Mouse (Mus musculus) erythroid progenitor cell, adult 5-6 weeks (primary cell): ENCODE results near the gene Zmynd10. TPM values are rescaled to one million over a fixed set of nuclear protein-coding genes. Genes with fewer than 3 reads are reported as not detected.

ENCODE experiments used
- ATAC-seq: replicated peaks from 2 replicates; pipeline ENCODE4 v1.8.0; 2016; ENCODE audit warnings: moderate number of reproducible peaks, mild to moderate bottlenecking, moderate TSS enrichment, inconsistent platforms; ENCODE audit not compliant: poor library complexity, low FRiP score, severe bottlenecking
- total RNA-seq, 2 experiments: library from RNA; stranded (forward) in 1 of 2; stranded (reverse) in 1 of 2; fragments of 150-400 nt in 1 of 2; fragments of 186-747, 209-891 nt in 1 of 2; gene quantifications; 2 replicates each; pipeline versions ENCODE4 v1.2.3 to v1.2.4; 2015 to 2017; ENCODE audit warnings: low replicate concordance in 2 of 2

The Zmynd10 gene
- total RNA-seq, 2 experiments from 2014 or later = not detected

GRCm38 (mm10) chr9:107575579-107576356 is 28.7 kb downstream of the Zmynd10 start:
- ATAC-seq = no peak

DNA sequence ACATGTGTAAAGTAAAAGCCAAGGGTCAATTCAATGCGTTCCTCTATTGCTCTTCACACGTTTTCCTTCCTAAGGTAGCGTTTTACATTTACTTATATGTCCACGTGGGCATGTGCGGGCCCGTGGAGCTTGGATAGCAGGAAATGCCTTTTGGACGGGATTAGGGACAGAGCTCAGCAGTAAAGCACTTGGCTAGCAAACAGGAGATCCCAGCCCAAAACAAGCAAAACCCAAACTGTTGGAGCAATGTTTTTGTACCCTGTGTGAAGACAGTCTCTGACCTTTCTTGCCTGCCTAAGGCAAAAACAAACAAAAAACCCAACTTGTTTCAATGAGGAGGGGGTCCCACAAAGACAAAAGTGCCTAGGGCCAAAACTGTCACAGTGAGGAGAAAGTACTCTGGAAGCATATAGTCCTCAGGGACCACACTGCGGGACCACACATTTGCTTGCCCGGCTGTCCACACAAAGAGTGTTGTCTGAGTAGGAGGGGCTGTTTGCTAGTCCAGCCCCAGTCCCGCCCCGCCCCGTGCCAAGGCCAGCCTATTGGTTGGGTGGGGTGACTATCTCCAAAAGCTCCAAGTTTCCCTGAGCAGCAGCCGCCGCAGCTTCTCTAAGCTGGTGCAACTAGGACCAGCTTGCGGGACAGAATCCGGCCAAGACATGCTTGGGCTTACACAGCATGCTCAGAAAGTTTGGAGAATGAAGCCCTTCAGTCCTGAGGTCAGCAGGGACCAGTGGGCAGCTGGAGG is 29.4 kb downstream of the Zmynd10 start, which contains the start of gene Hyal1:
TSS of gene Hyal1 (plus strand) at position 571 of the 751 bp plus-strand sequence.
- ATAC-seq = peak; percentile 81

DNA sequence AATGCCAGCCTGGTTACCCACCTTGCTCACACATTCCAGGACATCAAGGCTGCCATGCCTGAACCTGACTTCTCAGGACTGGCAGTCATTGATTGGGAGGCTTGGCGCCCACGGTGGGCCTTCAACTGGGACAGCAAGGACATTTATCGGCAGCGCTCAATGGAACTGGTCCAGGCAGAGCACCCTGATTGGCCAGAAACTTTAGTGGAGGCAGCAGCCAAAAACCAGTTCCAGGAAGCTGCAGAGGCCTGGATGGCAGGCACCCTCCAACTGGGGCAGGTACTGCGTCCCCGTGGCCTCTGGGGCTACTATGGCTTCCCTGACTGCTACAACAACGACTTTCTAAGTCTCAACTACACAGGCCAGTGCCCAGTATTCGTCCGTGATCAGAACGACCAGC is 30.8 kb downstream of the Zmynd10 start:
- ATAC-seq = no peak

- no peak for ATAC-seq
These were observed 31.5 kb downstream of the Zmynd10 start, which contains the start of gene Naa80 for GRCm38 (mm10) chr9:107578587-107578986. TSS of gene Naa80 (plus strand) at chr9:107578887.

DNA sequence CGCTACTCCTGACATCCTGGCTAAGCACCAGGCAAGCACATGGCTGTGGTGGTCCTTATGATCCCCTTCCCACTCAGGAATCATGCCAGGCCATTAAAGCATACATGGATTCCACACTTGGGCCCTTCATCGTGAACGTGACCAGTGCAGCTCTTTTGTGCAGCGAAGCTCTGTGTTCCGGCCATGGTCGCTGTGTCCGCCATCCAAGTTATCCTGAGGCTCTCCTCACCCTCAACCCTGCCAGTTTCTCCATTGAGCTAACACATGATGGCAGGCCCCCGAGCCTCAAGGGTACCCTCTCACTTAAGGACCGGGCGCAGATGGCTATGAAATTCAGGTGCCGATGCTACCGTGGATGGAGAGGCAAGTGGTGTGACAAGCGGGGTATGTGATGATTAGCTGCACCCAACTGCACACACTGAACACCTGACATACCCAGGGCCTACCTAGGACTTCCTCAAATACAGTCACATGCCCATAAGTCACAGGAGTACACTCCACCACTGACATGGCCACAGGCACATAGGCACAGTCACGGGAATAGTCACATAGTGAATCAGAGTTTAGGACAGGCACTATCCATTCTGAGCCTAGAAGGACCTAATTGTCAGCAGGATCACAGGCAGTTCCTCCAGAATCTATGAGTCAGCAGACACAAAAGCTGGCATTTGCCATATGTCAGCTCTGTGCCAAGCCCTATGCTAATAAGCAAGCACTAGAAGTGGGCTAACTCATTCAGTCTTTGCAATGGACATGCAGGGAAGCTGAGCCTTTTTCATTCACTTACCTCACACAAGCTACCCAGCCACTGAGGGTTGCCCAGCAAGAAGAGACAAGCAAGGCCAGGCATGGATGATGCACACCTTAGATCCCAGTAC is 32.2 kb downstream of the Zmynd10 start:
- no peak for ATAC-seq

- peak; percentile 78 for ATAC-seq
These were observed 33.6 kb downstream of the Zmynd10 start, which contains the start of gene Hyal3 for GRCm38 (mm10) chr9:107580501-107581317. TSS of gene Hyal3 (plus strand) at chr9:107580818.

GRCm38 (mm10) chr9:107581584-107581983 is 34.5 kb downstream of the Zmynd10 start:
- ATAC-seq = no peak

DNA sequence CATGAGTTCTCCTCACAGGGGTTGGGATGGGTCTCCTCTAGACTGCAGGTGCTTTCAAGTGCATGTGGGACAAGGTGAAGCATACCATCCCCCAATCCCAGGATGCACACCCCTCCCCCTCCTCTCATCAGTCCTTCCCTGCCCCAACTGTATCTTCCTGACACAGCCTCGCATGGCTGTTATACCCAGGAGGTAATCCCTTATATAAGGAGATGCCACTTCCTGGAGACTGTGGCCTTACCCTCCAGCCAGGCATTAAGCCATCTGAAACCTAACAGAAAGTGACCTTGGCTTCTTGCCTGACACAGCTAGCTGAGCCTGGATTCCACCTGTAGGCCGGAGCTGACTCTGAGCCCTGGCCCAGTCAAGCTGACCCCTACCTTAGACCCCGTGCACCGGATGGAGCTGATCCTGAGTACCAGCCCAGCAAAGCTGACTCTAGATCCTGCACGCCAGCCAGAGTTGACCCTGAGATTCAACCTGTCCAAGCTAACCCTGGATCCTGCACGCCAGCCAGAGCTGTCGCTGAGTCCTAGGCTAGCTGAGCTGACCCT is 35.5 kb downstream of the Zmynd10 start:
- ATAC-seq = no peak

GRCm38 (mm10) chr9:107583174-107583573 is 36.1 kb downstream of the Zmynd10 start:
- ATAC-seq = no peak

DNA sequence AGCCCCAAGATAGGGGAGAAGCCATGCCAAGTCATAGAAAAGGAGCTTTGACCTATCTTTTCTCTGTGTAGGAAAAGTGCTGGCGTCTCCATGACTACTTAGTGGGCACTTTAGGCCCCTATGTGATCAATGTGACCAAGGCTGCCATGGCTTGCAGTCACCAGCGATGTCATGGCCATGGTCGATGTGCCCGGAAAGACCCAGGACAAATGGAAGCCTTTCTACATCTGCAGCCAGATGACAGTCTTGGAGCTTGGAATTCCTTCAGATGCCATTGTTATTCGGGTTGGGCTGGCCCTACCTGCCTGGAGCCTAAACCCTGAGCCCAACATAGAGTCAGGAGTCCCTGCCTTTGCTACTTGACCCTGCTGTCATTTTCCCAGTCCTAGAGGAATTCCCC is 39.4 kb downstream of the Zmynd10 start:
- no peak for ATAC-seq

DNA sequence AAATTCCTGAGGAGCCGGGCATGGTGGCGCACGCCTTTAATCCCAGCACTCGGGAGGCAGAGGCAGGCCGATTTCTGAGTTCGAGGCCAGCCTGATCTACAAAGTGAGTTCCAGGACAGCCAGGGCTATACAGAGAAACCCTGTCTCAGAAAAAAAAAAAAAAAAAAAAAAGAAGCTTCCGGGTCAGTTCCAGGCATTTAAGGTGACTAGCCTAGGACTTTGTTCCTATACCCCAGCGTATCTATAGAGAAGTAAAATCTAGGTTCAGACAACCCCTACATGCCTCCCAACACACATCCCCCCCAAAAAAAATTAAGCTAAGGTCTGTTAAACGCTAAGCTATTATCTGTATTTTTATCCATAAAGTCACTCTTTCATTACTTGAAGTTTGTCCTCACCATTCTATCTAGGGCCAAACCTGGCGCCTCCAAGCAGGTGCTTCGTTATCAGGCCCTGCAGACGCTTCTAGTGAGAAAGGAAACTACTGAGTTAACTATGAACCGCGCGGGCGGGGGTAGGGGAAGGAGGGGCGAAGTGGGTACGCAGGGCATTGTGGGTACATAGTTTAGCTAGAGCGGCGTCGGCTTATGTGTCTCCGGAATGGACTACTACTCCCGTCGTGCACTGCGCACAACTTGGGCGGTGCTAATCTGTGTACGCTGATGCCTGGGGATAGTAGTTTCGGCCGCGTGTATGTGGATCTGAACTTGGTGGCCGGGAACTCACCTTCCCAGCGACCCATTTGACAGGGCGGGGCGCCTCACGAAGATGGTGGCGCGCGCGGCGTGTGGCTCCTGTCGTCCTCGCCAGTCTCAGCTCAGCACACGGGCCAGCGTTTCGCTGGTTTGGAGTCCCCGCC is 40.1 kb downstream of the Zmynd10 start, which contains the start of gene Ifrd2:
TSS of gene Ifrd2 (plus strand) at position 669 of the 859 bp plus-strand sequence.
- peak; percentile 72 for ATAC-seq

- ATAC-seq = peak; percentile 47
These were observed 40.9 kb downstream of the Zmynd10 start for GRCm38 (mm10) chr9:107587833-107588639.

GRCm38 (mm10) chr9:107590058-107590772 is 43.1 kb downstream of the Zmynd10 start:
- peak; percentile 63 for ATAC-seq

DNA sequence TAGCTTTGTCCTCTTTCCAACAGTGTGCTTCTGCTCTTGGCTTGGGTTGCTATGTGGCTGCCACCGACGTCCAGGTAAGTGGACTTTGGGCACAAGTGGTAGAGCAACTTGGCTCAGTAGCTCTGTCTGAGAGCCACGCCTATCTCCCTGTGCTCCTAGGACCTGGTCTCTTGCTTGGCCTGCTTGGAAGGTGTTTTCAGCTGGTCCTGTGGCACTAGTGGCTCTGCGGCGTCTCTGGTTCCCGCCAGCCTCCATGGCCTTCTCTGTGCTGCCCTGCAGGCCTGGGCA is 43.6 kb downstream of the Zmynd10 start:
- ATAC-seq = no peak

- no peak for ATAC-seq
These were observed 46.2 kb downstream of the Zmynd10 start for GRCm38 (mm10) chr9:107593101-107593976.
